Mouse (Mus musculus): ENCODE results near the gene Rab3gap1. TPM values are rescaled to one million over a fixed set of nuclear protein-coding genes. Genes with fewer than 3 reads are reported as not detected.

The Rab3gap1 gene
- polyA plus RNA-seq, 1 experiment from 2014 or later, result 25.8 TPM

DNA sequence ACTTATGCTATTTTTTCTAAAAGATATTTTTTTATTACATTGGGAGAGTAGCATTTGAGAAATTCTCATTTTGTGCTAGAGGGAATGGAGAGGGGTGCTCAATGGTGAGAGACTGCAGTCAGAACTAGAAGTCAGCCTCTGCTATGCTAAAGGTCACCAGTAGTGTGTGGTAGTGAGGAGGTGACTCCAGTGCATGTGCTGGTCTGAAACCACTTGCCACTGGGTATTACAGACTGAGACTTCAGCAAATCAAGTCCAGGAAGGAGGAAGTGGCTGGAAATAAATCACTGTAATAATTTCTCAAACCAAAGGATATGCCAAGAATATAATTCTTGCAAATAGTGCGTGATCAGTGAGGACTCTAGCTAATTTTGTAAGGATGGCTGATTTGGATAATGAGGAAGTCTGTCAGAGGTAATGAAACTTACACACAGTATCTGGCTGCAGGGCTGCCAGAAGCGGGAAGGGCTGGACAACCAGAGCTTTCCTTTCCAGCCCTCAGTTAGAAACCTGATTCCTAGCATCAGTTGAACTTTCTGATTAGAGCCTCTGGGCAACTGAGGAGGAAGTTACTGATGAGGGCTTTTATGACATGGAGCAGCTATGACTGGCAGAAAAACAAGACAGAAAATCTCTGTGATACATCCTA lies 112.5 kb downstream of the Rab3gap1 start:
- no peaks in the 10 kb centered on the region for H3K9me3 ChIP-seq (replicated peaks; ENCODE audit: control insufficient read depth, low read length)
- no peak overlapping the region for H3K9ac ChIP-seq (ENCODE audit: low read depth, low read length)
- H3K36me3 ChIP-seq (ENCODE audit: control insufficient read depth, insufficient read depth, low read length), result 0 out of 2 replicates have a peak, but pooled peaks cover 2% of the 10 kb centered on the region
- H3K4me2 ChIP-seq, result no peak overlapping the region
- no peak overlapping the region for H3K4me3 ChIP-seq (ENCODE audit: low read depth, low read length)
- ATAC-seq (replicated peaks; ENCODE audit: insufficient number of reproducible peaks, low FRiP score, low TSS enrichment), result no peak
- H3K27me3 ChIP-seq (ENCODE audit: control insufficient read depth, insufficient read depth, low read length), result no peaks in the 10 kb centered on the region
- H3K4me1 ChIP-seq (ENCODE audit: control insufficient read depth, insufficient read depth, low read length), result no peaks in the 10 kb centered on the region
- WGBS (ENCODE audit: insufficient replicate concordance), result 73% methylated on average over 2 of the region's 2 CpGs
- no peak overlapping the region for H3K27ac ChIP-seq (ENCODE audit: low read depth, low read length)

DNA sequence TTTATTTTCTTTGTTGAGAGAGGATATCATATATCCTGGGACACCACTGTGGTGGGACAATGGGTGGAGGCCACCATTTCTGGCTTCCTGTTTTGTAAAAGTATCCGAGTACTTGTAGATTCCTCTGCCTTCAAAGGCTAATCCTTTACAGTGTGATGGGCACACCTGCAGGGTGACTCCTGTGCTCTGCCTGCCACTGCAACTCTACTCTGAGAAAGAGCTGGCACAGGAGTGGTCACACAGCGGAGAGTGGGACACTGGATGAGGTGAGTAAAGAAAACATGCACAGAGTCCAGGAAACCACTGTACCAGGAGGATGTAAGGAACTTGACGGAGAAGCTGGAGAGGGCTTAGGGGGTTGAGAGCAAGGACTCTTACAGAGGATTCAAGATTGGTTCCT lies 113.7 kb downstream of the Rab3gap1 start:
- Histone ChIP-seq H3K4me1 (ENCODE audit: control insufficient read depth, insufficient read depth, low read length) (no peaks in the 10 kb centered on the region), H3K36me3 (ENCODE audit: control insufficient read depth, insufficient read depth, low read length) (no peaks in the 10 kb centered on the region), H3K9me3 (replicated peaks; ENCODE audit: control insufficient read depth, low read length) (no peaks in the 10 kb centered on the region), H3K27ac (ENCODE audit: low read depth, low read length) (no peak overlapping the region), H3K4me2 (no peak overlapping the region), H3K9ac (ENCODE audit: low read depth, low read length) (no peak overlapping the region), H3K4me3 (ENCODE audit: low read depth, low read length) (no peak overlapping the region), H3K27me3 (ENCODE audit: control insufficient read depth, insufficient read depth, low read length) (no peaks in the 10 kb centered on the region)
- ATAC-seq (replicated peaks; ENCODE audit: insufficient number of reproducible peaks, low FRiP score, low TSS enrichment), result no peak
- 66% methylated on average over 3 of the region's 3 CpGs for WGBS (ENCODE audit: insufficient replicate concordance)

DNA sequence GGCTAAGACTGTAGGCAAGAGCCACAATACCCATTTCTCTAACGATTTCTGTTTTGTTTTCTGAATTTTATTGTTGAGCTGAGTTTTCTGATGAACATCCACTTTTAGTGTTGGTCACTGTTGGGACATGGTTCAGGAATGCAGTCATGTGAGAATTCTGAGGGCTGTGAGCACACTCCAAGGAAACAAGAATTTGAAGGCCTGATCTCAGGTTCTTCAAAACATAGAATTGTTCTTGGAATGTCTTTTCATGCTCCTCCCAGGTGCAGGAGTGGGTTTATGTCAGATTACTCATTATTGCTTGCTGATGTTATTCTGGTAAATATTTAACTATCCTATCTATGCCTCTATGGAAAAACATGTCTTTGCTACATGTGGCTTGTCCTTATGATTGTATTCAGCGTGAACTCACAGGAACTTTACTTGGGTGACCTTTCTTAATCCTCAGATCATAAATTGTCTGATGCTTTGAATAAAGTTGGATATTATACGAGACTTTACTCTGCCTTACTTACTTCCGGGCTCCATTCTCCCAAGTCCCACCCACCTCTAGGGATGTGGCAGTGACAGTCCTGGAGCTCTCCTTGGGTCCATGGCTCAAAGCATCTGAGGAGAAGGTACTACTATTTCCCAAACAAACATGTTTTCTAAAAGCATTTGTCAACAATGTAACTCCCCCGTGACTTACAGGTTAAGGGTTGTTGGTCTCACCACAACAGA lies 114.9 kb downstream of the Rab3gap1 start:
- Histone ChIP-seq H3K4me1 (ENCODE audit: control insufficient read depth, insufficient read depth, low read length) (no peaks in the 10 kb centered on the region), H3K36me3 (ENCODE audit: control insufficient read depth, insufficient read depth, low read length) (no peaks in the 10 kb centered on the region), H3K4me2 (no peak overlapping the region), H3K9ac (ENCODE audit: low read depth, low read length) (no peak overlapping the region), H3K9me3 (replicated peaks; ENCODE audit: control insufficient read depth, low read length) (no peaks in the 10 kb centered on the region), H3K27me3 (ENCODE audit: control insufficient read depth, insufficient read depth, low read length) (no peaks in the 10 kb centered on the region), H3K4me3 (ENCODE audit: low read depth, low read length) (no peak overlapping the region), H3K27ac (ENCODE audit: low read depth, low read length) (no peak overlapping the region)
- ATAC-seq (replicated peaks; ENCODE audit: insufficient number of reproducible peaks, low FRiP score, low TSS enrichment), result no peak
- 86% methylated on average over 5 of the region's 5 CpGs for WGBS (ENCODE audit: insufficient replicate concordance)

DNA sequence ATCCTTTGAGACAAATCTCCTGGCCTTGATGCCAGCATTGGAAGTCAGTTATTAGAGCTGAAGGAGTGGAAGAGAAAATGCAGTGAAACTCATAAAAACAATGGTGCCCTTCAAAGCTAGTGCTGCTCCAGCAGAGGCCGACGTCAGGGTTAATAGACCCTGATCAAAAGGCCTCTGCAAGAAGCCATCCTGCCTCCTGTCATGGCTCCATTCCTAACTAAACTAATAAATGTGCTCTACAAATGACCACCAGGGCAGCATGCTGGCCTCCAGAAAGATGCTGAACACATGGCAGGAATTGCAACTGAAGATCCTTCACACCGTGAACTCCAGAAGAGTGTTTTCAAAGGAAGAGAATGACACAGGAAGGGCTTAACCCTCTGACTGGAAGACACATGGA lies 116.8 kb downstream of the Rab3gap1 start:
- Histone ChIP-seq H3K9me3 (replicated peaks; ENCODE audit: control insufficient read depth, low read length) (no peaks in the 10 kb centered on the region), H3K4me3 (ENCODE audit: low read depth, low read length) (no peak overlapping the region), H3K9ac (ENCODE audit: low read depth, low read length) (no peak overlapping the region), H3K4me1 (ENCODE audit: control insufficient read depth, insufficient read depth, low read length) (no peaks in the 10 kb centered on the region), H3K36me3 (ENCODE audit: control insufficient read depth, insufficient read depth, low read length) (no peaks in the 10 kb centered on the region), H3K4me2 (no peak overlapping the region), H3K27ac (ENCODE audit: low read depth, low read length) (no peak overlapping the region), H3K27me3 (ENCODE audit: control insufficient read depth, insufficient read depth, low read length) (no peaks in the 10 kb centered on the region)
- WGBS (ENCODE audit: insufficient replicate concordance), result 65% methylated on average over 3 of the region's 3 CpGs
- no peak for ATAC-seq (replicated peaks; ENCODE audit: insufficient number of reproducible peaks, low FRiP score, low TSS enrichment)

DNA sequence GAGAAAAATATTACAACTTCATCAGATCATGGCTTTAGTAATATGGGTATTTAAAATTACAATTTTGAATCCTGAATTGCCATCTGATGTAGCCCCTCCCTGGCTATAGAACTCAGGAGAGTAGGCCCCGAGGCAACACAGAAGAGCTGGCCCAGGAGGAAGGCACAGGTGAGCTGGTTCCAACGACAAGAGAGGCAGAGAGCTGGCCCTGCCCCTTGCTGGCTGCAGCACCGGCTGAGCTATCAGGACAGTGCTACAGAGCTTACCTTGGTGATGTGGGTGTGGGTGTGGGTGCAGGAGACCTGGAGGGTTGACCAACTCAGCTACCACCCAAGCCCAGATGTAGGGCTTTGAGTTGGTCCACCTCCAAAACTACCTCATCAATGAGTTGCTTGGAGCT lies 119.7 kb downstream of the Rab3gap1 start:
- Histone ChIP-seq H3K27me3 (ENCODE audit: control insufficient read depth, insufficient read depth, low read length) (no peaks in the 10 kb centered on the region), H3K4me2 (no peak overlapping the region), H3K9me3 (replicated peaks; ENCODE audit: control insufficient read depth, low read length) (no peaks in the 10 kb centered on the region), H3K9ac (ENCODE audit: low read depth, low read length) (no peak overlapping the region), H3K4me1 (ENCODE audit: control insufficient read depth, insufficient read depth, low read length) (no peaks in the 10 kb centered on the region), H3K36me3 (ENCODE audit: control insufficient read depth, insufficient read depth, low read length) (no peaks in the 10 kb centered on the region), H3K27ac (ENCODE audit: low read depth, low read length) (no peak overlapping the region), H3K4me3 (ENCODE audit: low read depth, low read length) (no peak overlapping the region)
- 77% methylated on average over 3 of the region's 3 CpGs for WGBS (ENCODE audit: insufficient replicate concordance)
- no peak for ATAC-seq (replicated peaks; ENCODE audit: insufficient number of reproducible peaks, low FRiP score, low TSS enrichment)

DNA sequence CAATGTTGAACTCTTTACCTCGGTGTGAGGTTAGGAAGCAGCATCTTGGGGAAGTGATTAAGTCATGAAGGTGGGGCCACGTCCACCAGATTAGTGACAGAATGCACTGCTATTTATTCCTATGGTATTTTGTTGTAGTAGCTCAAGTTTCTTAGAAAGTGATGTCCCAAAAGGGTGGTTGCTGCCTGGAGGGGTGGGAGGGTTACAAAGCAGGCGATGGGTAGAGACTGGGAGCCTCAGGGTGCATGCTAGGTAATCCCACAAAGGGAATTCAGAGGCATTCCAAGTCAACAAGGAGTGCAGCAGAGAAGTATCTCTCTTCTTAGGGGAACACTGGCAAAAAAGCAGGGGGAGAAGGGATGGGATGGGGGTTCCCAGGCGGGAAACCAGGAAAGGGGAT lies 120.8 kb downstream of the Rab3gap1 start:
- H3K4me2 ChIP-seq, result no peak overlapping the region
- no peak for ATAC-seq (replicated peaks; ENCODE audit: insufficient number of reproducible peaks, low FRiP score, low TSS enrichment)
- no peaks in the 10 kb centered on the region for H3K4me1 ChIP-seq (ENCODE audit: control insufficient read depth, insufficient read depth, low read length)
- H3K36me3 ChIP-seq (ENCODE audit: control insufficient read depth, insufficient read depth, low read length), result no peaks in the 10 kb centered on the region
- H3K27me3 ChIP-seq (ENCODE audit: control insufficient read depth, insufficient read depth, low read length), result no peaks in the 10 kb centered on the region
- H3K4me3 ChIP-seq (ENCODE audit: low read depth, low read length), result no peak overlapping the region
- H3K9ac ChIP-seq (ENCODE audit: low read depth, low read length), result no peak overlapping the region
- no peaks in the 10 kb centered on the region for H3K9me3 ChIP-seq (replicated peaks; ENCODE audit: control insufficient read depth, low read length)
- no peak overlapping the region for H3K27ac ChIP-seq (ENCODE audit: low read depth, low read length)
- 80% methylated on average over 4 of the region's 4 CpGs for WGBS (ENCODE audit: insufficient replicate concordance)

DNA sequence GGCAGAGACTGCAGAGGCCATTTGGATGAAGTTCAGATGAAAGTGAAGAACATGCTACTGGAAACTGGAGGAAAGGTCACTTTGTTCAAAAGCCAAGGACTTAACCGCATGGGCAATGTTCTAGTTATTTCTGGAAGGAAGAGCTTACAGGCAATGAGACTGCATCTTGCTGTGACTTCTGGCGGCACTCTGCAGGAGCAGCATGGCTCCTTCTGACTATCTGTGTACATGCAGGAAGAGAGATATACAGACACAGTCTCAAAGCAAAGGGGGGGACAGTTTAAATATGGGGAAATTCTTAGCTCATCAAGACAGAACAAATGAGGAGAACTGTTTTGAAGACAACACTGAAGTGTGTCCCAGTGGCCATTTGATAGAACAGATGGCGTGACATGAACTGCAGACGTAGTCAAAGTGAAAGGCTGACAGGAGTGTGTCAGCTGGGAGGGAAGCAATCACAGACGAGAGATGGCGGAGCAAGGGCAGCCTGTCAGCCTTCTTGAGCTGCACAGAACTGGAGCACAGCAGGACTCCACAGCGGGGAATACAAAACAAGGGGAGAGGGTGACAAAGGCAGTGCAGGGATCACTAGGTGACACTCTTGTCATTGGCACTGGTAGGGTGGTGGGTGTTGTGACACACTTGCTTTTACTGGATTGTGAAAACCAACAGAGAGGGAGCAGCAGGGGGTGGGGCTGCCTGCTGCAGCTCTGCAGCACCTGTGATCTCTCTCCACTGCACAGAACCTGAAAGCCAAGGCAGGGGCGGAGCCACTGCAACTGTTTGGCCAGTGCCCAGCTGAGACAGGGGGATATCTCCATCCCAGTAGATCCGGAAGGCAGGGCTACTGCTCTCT lies 121.5 kb downstream of the Rab3gap1 start:
- Histone ChIP-seq H3K9me3 (replicated peaks; ENCODE audit: control insufficient read depth, low read length) (no peaks in the 10 kb centered on the region), H3K4me3 (ENCODE audit: low read depth, low read length) (no peak overlapping the region), H3K4me2 (peak overlapping the region; percentile 40)

More for the DNA sequence above, 121.5 kb downstream of the Rab3gap1 start:
- Histone ChIP-seq H3K27me3 (ENCODE audit: control insufficient read depth, insufficient read depth, low read length) (no peaks in the 10 kb centered on the region), H3K9ac (ENCODE audit: low read depth, low read length) (no peak overlapping the region), H3K27ac (ENCODE audit: low read depth, low read length) (peak overlapping the region; percentile 51), H3K36me3 (ENCODE audit: control insufficient read depth, insufficient read depth, low read length) (no peaks in the 10 kb centered on the region), H3K4me1 (ENCODE audit: control insufficient read depth, insufficient read depth, low read length) (no peaks in the 10 kb centered on the region)
- WGBS (ENCODE audit: insufficient replicate concordance), result 46% methylated on average over 9 of the region's 9 CpGs
- ATAC-seq (replicated peaks; ENCODE audit: insufficient number of reproducible peaks, low FRiP score, low TSS enrichment), result peak; percentile 39; the same call in 1 of the 2 replicates
